Mouse (Mus musculus): ENCODE measurements at regions not wholly inside any gene's neighbourhood (a gene's known extent, or its start where the extent isn't known, plus 50 kb on each side); places are given as distances from the start of the nearest gene placed in this dataset.

- no peak for TF ChIP-seq POLR2A (IDR thresholded peaks at IDR 0.05; ENCODE audit: borderline replicate concordance, extremely low read depth, insufficient read depth, insufficient read length, poor library complexity, severe bottlenecking)
- TF ChIP-seq CTCF (IDR thresholded peaks at IDR 0.05; ENCODE audit: borderline replicate concordance, extremely low read depth, insufficient read depth, insufficient read length) = no peak
These were observed 132.3 kb upstream of the Adgrl4 start for GRCm38 (mm10) chr3:151305402-151305801.
